Mouse (Mus musculus) ES-E14 (cell line): ENCODE data around the gene Vps35l.

Experiments used
- CHD2 ChIP-seq: IDR thresholded peaks from 2 replicates; pipeline ENCODE4 v1.6.1; 2014; ENCODE audit warnings: mild to moderate bottlenecking, low read depth, low read length, inconsistent platforms
- HCFC1 ChIP-seq: IDR thresholded peaks from 2 replicates; pipeline ENCODE4 v1.6.1; 2012; ENCODE audit warnings: low read length, inconsistent platforms, borderline replicate concordance; ENCODE audit not compliant: insufficient read depth
- MAFK ChIP-seq: IDR thresholded peaks from 2 replicates; pipeline ENCODE4 v1.6.1; 2014; ENCODE audit warnings: mild to moderate bottlenecking, low read depth, low read length, inconsistent platforms; ENCODE audit not compliant: insufficient read depth
- ZC3H11A ChIP-seq: IDR thresholded peaks from 2 replicates; pipeline ENCODE4 v1.6.1; 2012; ENCODE audit warnings: low read depth, mild to moderate bottlenecking, inconsistent platforms, low read length, borderline replicate concordance
- ZNF384 ChIP-seq: IDR thresholded peaks from 2 replicates; pipeline ENCODE4 v1.6.1; 2012; ENCODE audit warnings: low read depth, low read length, inconsistent platforms

- TF ChIP-seq ZNF384 (no peak), HCFC1 (no peak), ZC3H11A (no peak), MAFK (no peak), CHD2 (no peak)
Observed at GRCm38 (mm10) chr7:118765604-118766003, 25.6 kb downstream of the Vps35l start.
